Mouse (Mus musculus): ENCODE data around the gene Gab2.

Gab2 gene

DNA sequence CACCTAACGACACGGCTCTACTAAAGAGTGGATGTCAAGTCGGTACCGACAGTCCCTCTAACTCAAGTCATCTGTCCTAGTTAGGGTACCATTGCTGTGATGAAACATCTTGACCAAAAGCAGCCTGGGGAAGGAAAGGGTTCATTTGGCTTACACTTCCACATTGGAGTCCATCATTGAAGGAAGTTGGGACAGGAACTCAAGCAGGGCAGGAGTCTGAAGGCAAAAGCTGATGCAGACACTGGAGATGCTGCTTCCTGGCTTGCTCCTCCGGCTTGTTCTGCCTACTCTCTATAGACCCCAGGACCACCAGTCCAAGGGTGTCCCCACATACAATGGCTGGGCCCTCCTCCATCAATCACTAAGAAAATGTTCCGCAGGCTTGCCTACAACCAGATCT, 234.3 kb downstream of the Gab2 start:
- DNase-seq (ENCODE audit: low read depth) = no peak

DNA sequence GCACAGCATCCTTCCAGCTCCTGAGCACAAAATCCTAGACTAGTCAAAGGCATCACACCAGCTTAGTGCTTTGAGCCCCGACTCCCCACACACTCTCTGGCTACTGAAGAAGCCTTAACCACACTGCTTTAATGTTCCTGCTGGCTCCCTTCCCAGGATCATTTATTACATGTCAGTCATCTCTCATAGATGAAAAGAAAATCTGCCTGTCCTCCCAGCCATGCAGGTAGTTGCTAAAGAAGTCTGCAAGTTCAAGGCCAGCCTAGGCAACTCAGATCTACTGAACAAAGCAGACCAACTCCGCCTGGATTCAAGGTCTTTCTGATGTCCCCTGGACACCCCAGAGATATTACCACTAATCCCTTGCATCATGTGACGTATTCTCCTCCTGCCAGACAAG, 236.3 kb downstream of the Gab2 start:
- DNase-seq (ENCODE audit: low read depth) = no peak

- no peak for DNase-seq (ENCODE audit: low read depth)
Observed at GRCm38 (mm10) chr7:97324342-97324741, 243.0 kb downstream of the Gab2 start.

- no peak for DNase-seq (ENCODE audit: low read depth)
Observed at GRCm38 (mm10) chr7:97325156-97325985, 244.0 kb downstream of the Gab2 start.

DNA sequence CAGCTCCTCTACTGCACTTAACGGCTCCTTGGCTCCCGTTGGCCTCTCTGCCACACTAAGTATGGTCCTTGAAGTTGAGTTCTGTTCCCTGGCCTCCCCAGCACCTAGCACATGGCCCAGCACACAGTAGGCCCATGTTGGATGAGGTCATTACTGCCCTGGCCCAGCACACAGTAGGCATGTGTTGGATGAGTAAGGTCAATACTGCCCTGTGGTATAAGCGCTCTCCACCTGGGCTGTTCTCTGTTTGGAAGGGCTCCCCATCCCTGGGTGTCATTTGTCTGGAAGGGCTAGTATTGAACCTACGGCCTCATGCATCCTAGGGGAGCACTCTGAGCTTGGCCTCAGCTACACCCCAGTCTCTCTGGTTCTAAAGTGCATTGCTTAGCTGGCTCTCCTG, 246.0 kb downstream of the Gab2 start:
- no peak for DNase-seq (ENCODE audit: low read depth)

GRCm38 (mm10) chr7:97328891-97329588, 247.7 kb downstream of the Gab2 start:
- no peak for DNase-seq (ENCODE audit: low read depth)

- no peak for DNase-seq (ENCODE audit: low read depth)
Observed at GRCm38 (mm10) chr7:97329676-97330075, 248.3 kb downstream of the Gab2 start.

DNA sequence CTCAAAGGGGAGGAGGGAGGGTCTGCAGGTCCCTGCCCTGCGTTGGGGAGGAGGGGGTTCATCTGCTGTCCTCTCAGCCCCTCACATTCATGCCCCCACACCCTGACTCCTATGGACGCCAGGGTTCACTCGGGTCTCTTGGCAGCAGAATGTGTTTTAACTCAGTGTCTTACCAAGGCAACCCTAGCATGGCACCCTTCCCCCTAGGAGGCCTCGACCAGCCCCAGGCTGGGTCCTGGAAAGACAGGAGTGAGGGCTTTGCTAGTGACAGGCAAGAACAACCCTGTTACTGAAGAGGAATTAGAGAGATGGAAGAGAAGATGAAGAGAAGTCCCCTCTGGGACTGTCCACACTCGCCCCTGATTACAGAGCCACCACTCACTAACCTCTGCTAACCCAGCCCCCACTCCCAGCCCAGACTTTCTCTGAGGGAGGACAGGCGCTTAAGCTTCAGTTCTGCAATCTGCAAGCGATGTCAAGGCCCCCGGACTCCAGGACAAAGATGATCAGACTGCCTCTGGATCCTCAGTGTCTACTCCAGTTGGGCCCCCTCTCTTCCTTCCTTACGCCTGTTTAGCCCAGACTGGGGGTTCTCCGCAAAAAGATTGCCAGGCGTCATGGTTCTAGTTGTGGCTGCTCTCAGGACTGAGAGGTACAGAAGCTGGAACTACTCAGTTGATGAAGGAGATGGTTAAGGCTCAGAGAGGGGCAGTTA, 249.7 kb downstream of the Gab2 start:
- no peak for DNase-seq (ENCODE audit: low read depth)

DNA sequence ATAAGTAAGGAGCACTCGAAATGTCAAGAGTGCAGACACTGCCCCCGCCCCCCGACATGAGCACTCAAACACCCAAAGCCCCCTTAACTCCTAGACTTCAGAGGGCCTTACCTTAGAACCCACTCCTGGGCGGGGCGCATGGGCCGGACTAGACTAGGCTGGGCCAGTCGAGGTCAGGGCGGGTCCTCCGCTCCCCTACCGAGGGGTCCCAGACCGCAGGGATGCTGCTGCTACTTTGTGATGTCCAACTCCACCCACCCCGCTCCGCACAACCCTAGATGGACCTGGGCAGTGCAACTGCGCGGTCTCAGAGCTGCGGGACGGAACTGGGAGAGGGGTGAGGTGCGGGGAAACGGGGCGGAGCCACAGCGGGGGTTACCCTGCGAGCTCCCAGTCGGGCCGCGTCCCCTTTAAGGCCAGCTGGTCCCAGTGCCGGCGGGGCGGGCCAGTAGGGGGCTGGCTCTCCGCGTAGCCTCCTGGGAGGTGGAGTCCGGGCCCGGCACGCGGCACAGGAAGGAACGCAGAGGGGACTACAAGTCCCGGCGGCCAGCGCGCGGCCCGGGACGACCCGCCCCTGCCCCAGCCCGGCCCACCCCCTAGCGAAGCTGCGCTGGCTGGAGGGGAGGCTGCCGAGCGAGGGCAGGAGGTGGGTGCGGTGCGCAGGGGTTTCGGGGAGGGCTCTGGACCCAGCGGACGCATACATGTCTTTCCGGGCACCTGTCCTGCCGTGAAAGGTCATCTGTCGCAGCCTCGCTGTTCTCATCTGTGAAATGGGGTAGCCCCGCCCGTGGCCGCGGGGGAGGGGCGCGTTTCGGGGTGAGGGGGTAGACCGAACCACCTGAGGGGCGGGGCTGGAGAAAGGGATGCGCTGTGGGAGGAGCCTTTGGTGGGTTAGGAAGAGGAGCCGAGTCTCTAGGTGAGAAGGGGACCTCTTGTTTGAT, 250.6 kb downstream of the Gab2 start, which contains the start of the genes Usp35 and Kctd21:
Gene Usp35 (minus strand): TSS at position 295 of the 941 bp plus-strand sequence.
Gene Kctd21 (plus strand): TSS at position 602 of the 941 bp plus-strand sequence.
- DNase-seq (ENCODE audit: low read depth) = peak; percentile 88

DNA sequence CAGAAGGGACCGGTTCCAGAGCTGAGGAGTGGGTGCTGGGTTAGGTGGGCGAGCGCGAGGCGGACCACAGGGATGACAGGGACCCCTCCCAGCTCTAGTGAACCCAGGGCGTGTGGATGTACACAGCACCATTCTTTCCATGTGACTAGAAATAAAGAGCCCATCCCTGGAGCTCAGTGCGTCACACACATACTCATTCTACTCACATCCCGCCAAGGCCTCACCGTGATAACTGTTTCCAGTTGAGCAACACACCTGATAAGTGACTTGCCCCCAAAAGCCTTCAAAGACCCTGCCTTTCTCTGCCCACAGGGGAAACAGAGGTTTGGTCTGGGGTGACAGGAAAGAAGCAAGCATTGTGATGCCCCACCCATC, 251.3 kb downstream of the Gab2 start:
- no peak for DNase-seq (ENCODE audit: low read depth)

DNA sequence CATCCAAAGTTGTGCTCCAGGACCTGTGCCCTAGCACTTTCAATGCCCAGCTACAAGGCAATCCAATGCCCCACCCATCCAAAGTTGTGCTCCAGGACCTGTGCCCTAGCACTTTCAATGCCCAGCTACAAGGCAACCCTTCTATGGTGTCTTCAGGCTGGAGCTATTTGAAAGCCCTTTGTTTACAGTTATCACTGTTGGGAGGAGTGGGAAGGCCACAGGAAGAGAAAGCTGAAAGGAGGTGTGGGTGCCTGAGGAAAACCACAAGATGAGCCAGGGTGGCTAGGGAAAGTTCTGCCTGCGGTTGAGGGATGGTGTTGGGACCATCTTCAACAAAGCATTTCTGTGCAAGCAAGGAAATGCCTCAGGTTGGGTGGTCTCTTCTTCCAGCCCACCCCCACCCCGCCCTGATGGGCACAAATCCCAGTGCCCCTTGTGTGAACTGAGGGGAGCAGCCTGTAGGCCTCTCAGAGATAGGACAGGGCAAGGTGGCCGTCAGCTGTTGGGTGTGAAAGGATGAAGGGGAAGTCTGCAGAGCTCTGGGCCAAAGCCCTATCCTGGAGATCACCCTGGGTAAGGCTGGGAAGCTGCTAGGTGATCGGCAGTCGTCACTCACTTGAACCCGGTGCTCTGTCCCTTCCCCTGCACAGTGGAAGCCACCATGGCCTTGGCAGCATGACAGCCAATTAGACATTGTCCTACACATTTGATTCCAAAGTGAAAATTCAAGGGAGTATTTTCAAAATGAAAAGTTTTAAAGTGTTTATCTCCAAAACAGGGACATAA, 251.9 kb downstream of the Gab2 start:
- no peak for DNase-seq (ENCODE audit: low read depth)

DNA sequence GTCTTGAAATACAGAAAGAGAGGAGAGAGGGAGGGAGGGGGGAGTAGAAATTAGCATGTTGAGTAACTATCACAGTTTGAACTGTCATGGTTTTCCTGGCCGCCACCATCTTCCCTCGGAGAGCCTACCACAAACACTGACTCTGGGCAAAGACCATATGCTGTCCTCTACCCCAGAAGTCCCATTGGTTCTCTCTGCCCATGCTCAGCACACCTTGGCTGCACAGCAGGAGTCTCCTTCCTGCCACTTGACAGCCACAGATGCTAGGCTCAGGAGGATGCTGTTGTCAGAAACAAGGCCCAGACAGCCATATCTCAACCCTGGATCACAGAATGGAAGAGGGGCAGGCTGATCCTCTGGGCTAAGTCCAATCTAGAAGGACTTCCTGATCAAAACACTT, 253.0 kb downstream of the Gab2 start:
- DNase-seq (ENCODE audit: low read depth) = no peak

GRCm38 (mm10) chr7:97336678-97337077, 255.3 kb downstream of the Gab2 start:
- DNase-seq (ENCODE audit: low read depth) = no peak

GRCm38 (mm10) chr7:97338593-97338992, 257.2 kb downstream of the Gab2 start:
- no peak for DNase-seq (ENCODE audit: low read depth)

DNA sequence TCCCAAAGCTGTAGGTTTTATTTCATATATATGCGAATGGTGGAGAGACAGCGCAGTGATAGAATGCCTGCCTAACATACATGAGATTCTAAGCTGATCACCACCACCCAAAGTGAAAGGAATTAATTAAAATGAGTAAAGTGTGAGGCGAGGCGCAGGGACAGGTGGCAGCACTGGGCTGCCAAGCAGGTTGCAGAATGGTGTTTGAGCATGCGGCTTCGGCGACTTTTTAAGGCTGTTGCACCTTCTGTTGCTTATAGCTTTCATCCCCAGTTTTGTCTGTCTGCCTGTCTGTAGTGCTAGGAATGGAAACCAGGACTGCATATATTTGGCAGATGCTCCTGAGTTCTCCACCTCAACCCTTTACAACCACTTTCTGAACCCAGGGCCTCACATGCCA, 258.2 kb downstream of the Gab2 start:
- DNase-seq (ENCODE audit: low read depth) = no peak

GRCm38 (mm10) chr7:97340907-97341849, 259.8 kb downstream of the Gab2 start:
- DNase-seq (ENCODE audit: low read depth) = no peak

- no peak for DNase-seq (ENCODE audit: low read depth)
Observed at GRCm38 (mm10) chr7:97342961-97343360, 261.6 kb downstream of the Gab2 start.

DNA sequence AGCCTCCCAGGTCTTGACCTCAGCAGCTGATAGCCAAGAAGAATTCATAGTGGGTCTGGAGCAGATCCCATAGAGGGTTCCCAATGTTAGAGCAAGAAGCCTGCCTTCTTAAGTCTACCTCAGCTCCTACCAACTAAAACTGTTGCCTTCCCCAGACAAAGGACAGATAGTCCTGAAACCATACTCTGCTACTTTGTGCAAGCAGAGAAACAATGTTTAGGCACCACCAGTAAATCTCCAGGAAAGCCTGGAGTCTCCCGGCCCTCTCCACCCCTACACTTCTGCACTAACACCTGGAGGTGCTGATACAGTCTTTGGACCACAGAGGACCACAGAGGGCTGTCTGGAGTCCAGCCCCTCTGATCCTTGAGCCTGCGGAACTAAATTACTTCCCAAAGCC, 263.3 kb downstream of the Gab2 start:
- no peak for DNase-seq (ENCODE audit: low read depth)

DNA sequence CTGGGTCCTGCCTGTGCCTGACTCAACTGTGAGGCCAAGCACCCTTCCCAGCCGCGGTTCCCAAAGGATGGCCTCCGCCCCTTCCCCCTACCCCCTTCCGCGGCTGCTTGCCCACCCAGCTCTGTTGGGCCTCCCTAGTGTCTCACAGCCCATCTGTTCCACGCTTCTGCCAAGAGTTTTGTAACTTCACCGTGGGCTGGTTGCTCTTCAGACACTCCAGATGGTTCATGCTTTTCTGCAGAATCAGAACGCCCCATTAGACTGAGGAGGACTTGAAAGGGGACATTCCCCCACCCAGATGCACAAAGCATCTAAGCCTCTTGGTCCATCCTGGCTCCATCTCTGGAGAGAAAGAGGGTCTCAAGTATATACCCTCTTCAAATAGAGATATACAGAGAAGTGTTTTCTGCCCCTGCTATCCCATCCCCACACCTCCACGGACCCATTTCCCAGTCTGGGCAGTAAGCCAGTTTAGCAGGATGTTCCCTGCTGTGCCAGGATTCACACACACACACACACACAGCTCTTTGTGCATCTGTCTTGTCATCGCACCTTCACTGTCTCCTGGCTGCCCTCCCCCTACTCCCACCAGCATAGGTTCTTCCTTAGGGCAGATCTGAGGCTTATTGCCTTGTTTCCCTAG, 264.0 kb downstream of the Gab2 start:
- no peak for DNase-seq (ENCODE audit: low read depth)

All from fibroblast of lung, adult 2 months (primary cell).